Mouse (Mus musculus) heart, embryonic 12.5 days (tissue): Measurements from ENCODE around the gene Arhgap42. TPM values are rescaled to one million over a fixed set of nuclear protein-coding genes. Genes with fewer than 3 reads are reported as not detected.
A peak's percentile ranks its signal among the peaks of the same experiment; 100 is the strongest.

ENCODE experiments used
- ATAC-seq: fragments of 200-750 bp; cut with Nextera tagmentation; 2 replicates; pipeline ENCODE4 v1.8.0; 2017; ENCODE audit warnings: moderate TSS enrichment, moderate library complexity; ENCODE audit not compliant: insufficient number of reproducible peaks, low FRiP score
- H3K27ac ChIP-seq: fragments of 300-500 bp; sonication (generic); 2 replicates; pipeline ENCODE4 v1.5.1; 2016; ENCODE audit warnings: mild to moderate bottlenecking, moderate library complexity; ENCODE audit not compliant: poor library complexity, severe bottlenecking
- H3K27me3 ChIP-seq: fragments of 300-500 bp; sonication (generic); replicated peaks from 2 replicates; pipeline ENCODE4 v1.6.1; 2016; ENCODE audit warnings: mild to moderate bottlenecking, moderate library complexity
- H3K36me3 ChIP-seq: fragments of 300-500 bp; sonication (generic); 2 replicates; pipeline ENCODE4 v1.6.1; 2016; ENCODE audit warnings: mild to moderate bottlenecking, moderate library complexity
- H3K4me1 ChIP-seq: fragments of 300-500 bp; sonication (generic); replicated peaks from 2 replicates; pipeline ENCODE4 v1.6.1; 2016; ENCODE audit warnings: mild to moderate bottlenecking
- H3K4me2 ChIP-seq: fragments of 300-500 bp; sonication (generic); 2 replicates; pipeline ENCODE4 v1.6.1; 2016; ENCODE audit warnings: mild to moderate bottlenecking, moderate library complexity
- H3K4me3 ChIP-seq: fragments of 300-500 bp; sonication (generic); 2 replicates; pipeline ENCODE4 v1.5.1; 2016; ENCODE audit warnings: mild to moderate bottlenecking
- H3K9ac ChIP-seq: fragments of 300-500 bp; sonication (generic); 2 replicates; pipeline ENCODE4 v1.6.1; 2016; ENCODE audit warnings: mild to moderate bottlenecking, moderate library complexity
- H3K9me3 ChIP-seq: fragments of 300-500 bp; sonication (generic); replicated peaks from 2 replicates; pipeline ENCODE4 v1.6.1; 2016; ENCODE audit warnings: mild to moderate bottlenecking, moderate library complexity
- WGBS: fragments of 180-500 bp; shearing (Covaris S2); methylation state at CpG from one replicate; pipeline ENCODE4 v1.1.7; 2016; 5-methylcytosine and 5-hydroxymethylcytosine counted together
- polyA plus RNA-seq: library from polyadenylated mRNA; unstranded; fragments of >200 nt; fragmentation: Nextera tagmentation; extraction: Ambion mirVana; gene quantifications from 2 replicates; pipeline ENCODE4 v1.2.1, GENCODE M21; 2016

Arhgap42 gene
- polyA plus RNA-seq, 1 experiment from 2014 or later, result 14.8 TPM

- ATAC-seq, result no peak
- Histone ChIP-seq H3K4me2 (no peak overlapping the region), H3K9me3 (no peaks in the 10 kb centered on the region), H3K4me3 (no peak overlapping the region), H3K27me3 (no peaks in the 10 kb centered on the region; the same call in 1 of the 2 replicates), H3K27ac (no peak overlapping the region), H3K4me1 (peaks cover 6% of the 10 kb centered on the region; the same call in 1 of the 2 replicates), H3K9ac (no peak overlapping the region), H3K36me3 (no peaks in the 10 kb centered on the region)
- WGBS, result 77% methylated on average over 7 of the region's 7 CpGs
Observed at GRCm38 (mm10) chr9:9241202-9241795, 2.4 kb upstream of the Arhgap42 start.

GRCm38 (mm10) chr9:9237511-9237910, 1.4 kb downstream of the Arhgap42 start:
- no peaks in the 10 kb centered on the region; the same call in 1 of the 2 replicates for H3K27me3 ChIP-seq
- H3K4me3 ChIP-seq, result peak overlapping the region; percentile 96; the same call in 1 of the 2 replicates
- no peaks in the 10 kb centered on the region for H3K36me3 ChIP-seq
- H3K27ac ChIP-seq, result no peak overlapping the region
- WGBS, result 69% methylated on average over 5 of the region's 5 CpGs
- peak overlapping the region; percentile 89 for H3K4me2 ChIP-seq
- H3K9ac ChIP-seq, result no peak overlapping the region
- no peaks in the 10 kb centered on the region for H3K9me3 ChIP-seq
- ATAC-seq, result no peak
- H3K4me1 ChIP-seq, result peaks cover 6% of the 10 kb centered on the region; the same call in 1 of the 2 replicates

GRCm38 (mm10) chr9:9229662-9230061, 9.2 kb downstream of the Arhgap42 start:
- Histone ChIP-seq H3K4me3 (no peak overlapping the region), H3K9me3 (no peaks in the 10 kb centered on the region), H3K36me3 (no peaks in the 10 kb centered on the region), H3K9ac (no peak overlapping the region), H3K27ac (no peak overlapping the region), H3K4me2 (no peak overlapping the region), H3K27me3 (peaks cover 18% of the 10 kb centered on the region; the same call in 1 of the 2 replicates), H3K4me1 (peaks cover 6% of the 10 kb centered on the region; the same call in 1 of the 2 replicates)
- WGBS, result 74% methylated on average over 3 of the region's 3 CpGs
- ATAC-seq, result no peak

- Histone ChIP-seq H3K27ac (no peak overlapping the region), H3K4me1 (peaks cover 6% of the 10 kb centered on the region; the same call in 1 of the 2 replicates), H3K4me2 (no peak overlapping the region), H3K36me3 (no peaks in the 10 kb centered on the region), H3K9me3 (no peaks in the 10 kb centered on the region), H3K27me3 (peaks cover 27% of the 10 kb centered on the region), H3K4me3 (no peak overlapping the region), H3K9ac (no peak overlapping the region)
- no peak for ATAC-seq
- 73% methylated on average over 1 of the region's 1 CpGs for WGBS
Observed at GRCm38 (mm10) chr9:9224837-9225236, 14.1 kb downstream of the Arhgap42 start.

DNA sequence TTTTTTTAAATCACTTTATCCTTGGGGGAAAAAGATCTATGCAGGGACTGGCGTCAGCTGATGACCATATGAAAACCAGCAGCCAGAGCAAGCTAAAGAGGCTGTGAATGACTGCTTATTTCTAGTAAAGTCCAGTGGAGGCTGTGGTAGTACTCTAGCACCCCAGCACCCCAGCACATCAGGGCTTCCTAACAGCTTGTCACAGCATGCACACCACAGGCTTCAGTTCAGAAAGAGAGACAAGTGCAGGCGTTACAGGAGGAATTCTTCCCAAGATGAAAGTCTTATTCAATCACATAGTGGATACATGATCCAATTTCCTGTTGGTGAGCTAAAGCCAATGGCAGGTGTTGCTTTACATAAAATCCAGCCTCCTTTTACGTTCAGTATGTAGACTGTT, 15.5 kb downstream of the Arhgap42 start:
- no peak overlapping the region for H3K27ac ChIP-seq
- no peaks in the 10 kb centered on the region for H3K36me3 ChIP-seq
- peaks cover 38% of the 10 kb centered on the region for H3K27me3 ChIP-seq
- H3K4me1 ChIP-seq, result peaks cover 12% of the 10 kb centered on the region; the same call in 1 of the 2 replicates
- 62% methylated on average over 3 of the region's 3 CpGs for WGBS
- no peak overlapping the region for H3K4me2 ChIP-seq
- no peak overlapping the region for H3K4me3 ChIP-seq
- ATAC-seq, result no peak
- no peaks in the 10 kb centered on the region for H3K9me3 ChIP-seq
- no peak overlapping the region for H3K9ac ChIP-seq

GRCm38 (mm10) chr9:9221950-9222486, 16.9 kb downstream of the Arhgap42 start:
- Histone ChIP-seq H3K36me3 (no peaks in the 10 kb centered on the region), H3K4me1 (peaks cover 12% of the 10 kb centered on the region; the same call in 1 of the 2 replicates), H3K27ac (no peak overlapping the region), H3K9me3 (no peaks in the 10 kb centered on the region), H3K4me2 (no peak overlapping the region), H3K9ac (no peak overlapping the region), H3K4me3 (no peak overlapping the region), H3K27me3 (peaks cover 41% of the 10 kb centered on the region)
- no peak for ATAC-seq
- WGBS, result 86% methylated on average over 3 of the region's 3 CpGs

DNA sequence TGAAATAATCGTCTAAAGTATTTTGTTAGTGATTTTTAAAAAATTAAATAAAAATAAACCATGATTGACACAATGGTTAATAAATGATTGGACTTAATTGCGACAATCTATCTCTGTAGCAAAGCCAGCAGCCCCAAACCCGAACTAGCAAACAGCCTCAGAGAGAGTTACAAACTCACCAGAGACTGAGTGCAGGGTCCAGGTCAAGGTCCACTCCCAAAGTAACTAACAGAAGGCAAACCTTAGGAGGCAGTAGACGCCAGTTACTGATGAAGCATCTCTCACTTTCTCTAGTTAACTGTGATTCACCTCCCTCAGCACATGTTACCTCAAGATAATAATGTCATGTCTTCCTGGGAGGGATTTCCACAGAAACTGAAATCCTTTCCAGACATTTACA, 17.7 kb downstream of the Arhgap42 start:
- WGBS, result 77% methylated on average over 4 of the region's 4 CpGs
- no peak overlapping the region for H3K27ac ChIP-seq

GRCm38 (mm10) chr9:9218301-9218700, 20.6 kb downstream of the Arhgap42 start:
- H3K4me3 ChIP-seq, result no peak overlapping the region
- H3K27ac ChIP-seq, result no peak overlapping the region
- peaks cover 49% of the 10 kb centered on the region for H3K27me3 ChIP-seq
- peaks cover 14% of the 10 kb centered on the region; the same call in 1 of the 2 replicates for H3K4me1 ChIP-seq
- no peaks in the 10 kb centered on the region for H3K9me3 ChIP-seq
- no peaks in the 10 kb centered on the region for H3K36me3 ChIP-seq
- WGBS, result 74% methylated on average over 2 of the region's 2 CpGs
- no peak overlapping the region for H3K4me2 ChIP-seq
- ATAC-seq, result no peak
- H3K9ac ChIP-seq, result no peak overlapping the region

More for the DNA sequence above, 17.7 kb downstream of the Arhgap42 start:
- no peak for ATAC-seq
- Histone ChIP-seq H3K4me3 (no peak overlapping the region), H3K9ac (no peak overlapping the region), H3K9me3 (no peaks in the 10 kb centered on the region), H3K4me1 (peaks cover 14% of the 10 kb centered on the region; the same call in 1 of the 2 replicates), H3K27me3 (peaks cover 42% of the 10 kb centered on the region), H3K36me3 (no peaks in the 10 kb centered on the region), H3K4me2 (no peak overlapping the region)

GRCm38 (mm10) chr9:9214849-9215248, 24.1 kb downstream of the Arhgap42 start:
- H3K4me2 ChIP-seq, result no peak overlapping the region
- WGBS, result 78% methylated on average over 5 of the region's 5 CpGs
- H3K4me3 ChIP-seq, result no peak overlapping the region
- no peak for ATAC-seq
- no peaks in the 10 kb centered on the region for H3K36me3 ChIP-seq
- H3K9me3 ChIP-seq, result no peaks in the 10 kb centered on the region
- no peak overlapping the region for H3K9ac ChIP-seq
- H3K27me3 ChIP-seq, result peaks cover 35% of the 10 kb centered on the region
- peaks cover 14% of the 10 kb centered on the region; the same call in 1 of the 2 replicates for H3K4me1 ChIP-seq
- no peak overlapping the region for H3K27ac ChIP-seq

DNA sequence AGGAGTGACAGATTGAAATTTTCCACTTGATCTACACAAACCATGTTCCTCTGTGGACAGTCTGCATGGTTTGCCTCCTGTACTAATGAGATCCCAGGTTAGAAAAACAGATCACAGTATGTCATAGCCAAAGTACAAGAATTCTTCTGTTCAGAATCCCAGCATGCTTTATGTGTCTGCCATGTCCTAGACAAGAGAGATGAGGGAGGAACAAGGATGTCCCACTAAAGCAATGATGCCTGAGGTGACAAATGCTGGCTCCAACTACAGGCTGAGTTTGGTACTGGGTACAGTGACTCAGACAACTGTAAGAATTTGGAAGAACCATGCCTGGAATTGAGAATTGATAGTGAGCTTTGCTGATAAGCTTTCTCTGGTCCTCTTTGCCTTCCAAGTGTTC, 24.6 kb downstream of the Arhgap42 start:
- Histone ChIP-seq H3K9me3 (no peaks in the 10 kb centered on the region), H3K4me2 (no peak overlapping the region), H3K9ac (no peak overlapping the region), H3K4me1 (peaks cover 14% of the 10 kb centered on the region; the same call in 1 of the 2 replicates), H3K36me3 (no peaks in the 10 kb centered on the region), H3K4me3 (no peak overlapping the region), H3K27ac (no peak overlapping the region), H3K27me3 (peaks cover 30% of the 10 kb centered on the region)
- no peak for ATAC-seq

- no peaks in the 10 kb centered on the region for H3K9me3 ChIP-seq
- no peak overlapping the region for H3K9ac ChIP-seq
- peaks cover 18% of the 10 kb centered on the region for H3K27me3 ChIP-seq
- H3K4me1 ChIP-seq, result no peaks in the 10 kb centered on the region
- no peaks in the 10 kb centered on the region for H3K36me3 ChIP-seq
- ATAC-seq, result no peak
- no peak overlapping the region for H3K4me3 ChIP-seq
- no peak overlapping the region for H3K4me2 ChIP-seq
- WGBS, result 76% methylated on average over 3 of the region's 3 CpGs
- H3K27ac ChIP-seq, result no peak overlapping the region
Observed at GRCm38 (mm10) chr9:9211411-9212087, 27.4 kb downstream of the Arhgap42 start.
